Mouse (Mus musculus): Measurements from ENCODE around the gene Sh3gl2.
A peak's percentile ranks its signal among the peaks of the same experiment; 100 is the strongest.

Gene Sh3gl2

GRCm38 (mm10) chr4:85305912-85306573 lies 101.1 kb downstream of the Sh3gl2 start:
- no peak for DNase-seq

DNA sequence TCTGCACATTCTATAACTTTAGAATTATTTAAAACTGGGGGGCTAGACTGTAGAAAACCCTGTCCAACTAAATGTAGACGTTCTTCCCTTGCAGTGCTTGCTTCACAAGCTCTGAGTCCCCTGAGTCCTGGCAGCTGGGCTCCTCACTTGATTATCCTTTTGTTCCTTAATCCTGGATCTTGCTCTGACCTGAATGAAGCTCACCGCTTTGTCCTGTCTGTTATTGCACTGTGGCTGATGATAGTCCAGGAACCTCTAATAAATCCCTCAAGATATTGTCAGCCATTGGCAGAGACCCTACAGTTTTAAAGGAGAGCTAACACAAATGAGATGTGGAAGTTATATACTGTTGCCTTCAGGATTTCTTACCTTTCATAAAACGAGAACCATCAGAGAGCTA lies 114.2 kb downstream of the Sh3gl2 start:
- peak; percentile 75 for DNase-seq

DNA sequence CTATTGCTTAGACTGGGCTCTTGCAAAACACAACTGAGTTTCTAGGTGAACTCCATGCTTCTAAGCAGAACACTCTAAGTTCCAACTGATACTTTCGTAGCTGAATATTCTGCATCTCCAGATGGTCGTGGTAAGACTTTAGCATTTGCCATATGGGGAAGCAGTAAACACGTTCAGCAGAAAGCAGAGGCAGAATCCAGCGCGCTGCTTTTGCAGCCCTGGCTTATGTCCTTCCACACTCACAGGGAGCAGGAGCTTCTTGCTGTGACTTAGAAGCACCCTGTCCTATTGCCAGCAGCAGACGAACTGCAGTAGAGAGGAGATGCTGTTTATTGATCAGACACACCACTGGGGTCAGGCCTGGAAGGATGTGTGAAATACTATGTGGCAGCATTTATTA lies 120.5 kb downstream of the Sh3gl2 start:
- no peak for DNase-seq

- no peak for DNase-seq
Observed at GRCm38 (mm10) chr4:85326052-85326451, 121.1 kb downstream of the Sh3gl2 start.

DNA sequence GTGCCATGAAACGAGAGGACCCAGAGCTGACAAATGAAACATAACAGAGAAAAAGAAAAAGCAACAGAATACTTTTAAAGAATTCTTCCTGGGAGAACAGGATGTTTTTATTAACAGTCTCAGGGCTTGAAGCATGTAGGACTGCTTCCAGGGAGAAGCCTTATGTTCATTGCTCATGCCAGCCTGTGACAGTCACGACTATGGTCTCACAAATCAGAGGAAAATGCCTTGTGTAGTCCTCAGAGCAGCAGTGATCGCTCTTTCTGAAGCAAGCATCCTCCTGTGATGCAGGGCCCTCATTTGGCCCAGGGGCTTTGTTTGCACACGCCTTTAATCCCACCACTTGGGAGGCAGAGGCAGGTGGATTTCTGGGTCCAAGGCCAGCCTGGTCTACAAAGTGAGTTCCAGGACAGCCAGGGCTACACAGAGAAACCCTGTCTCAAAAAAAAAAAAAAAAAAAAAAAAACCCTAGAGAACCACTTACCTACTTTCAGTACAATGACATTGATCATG lies 129.8 kb downstream of the Sh3gl2 start:
- no peak for DNase-seq

DNA sequence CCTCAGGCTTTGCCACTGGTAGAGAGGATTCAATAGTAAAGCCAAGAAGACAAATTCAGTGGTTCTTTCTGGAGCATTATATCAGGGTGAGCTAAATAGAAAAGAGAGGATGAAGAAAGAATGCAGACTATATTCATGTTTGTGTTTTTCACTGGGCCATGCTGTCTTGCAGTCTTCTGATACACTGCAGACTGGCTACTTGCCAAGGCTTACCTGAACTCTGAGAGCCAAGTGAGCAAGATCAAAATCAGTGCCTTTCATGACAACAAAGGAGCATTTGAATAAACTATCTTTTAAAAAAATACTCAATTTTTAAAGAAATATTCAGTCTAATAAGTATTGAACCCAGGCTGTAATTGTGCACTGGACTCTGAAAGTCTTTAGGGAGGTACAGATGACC lies 131.4 kb downstream of the Sh3gl2 start:
- DNase-seq, result no peak

- no peak for DNase-seq
Observed at GRCm38 (mm10) chr4:85339126-85339525, 134.2 kb downstream of the Sh3gl2 start.

- DNase-seq, result no peak
Observed at GRCm38 (mm10) chr4:85340686-85341085, 135.8 kb downstream of the Sh3gl2 start.

DNA sequence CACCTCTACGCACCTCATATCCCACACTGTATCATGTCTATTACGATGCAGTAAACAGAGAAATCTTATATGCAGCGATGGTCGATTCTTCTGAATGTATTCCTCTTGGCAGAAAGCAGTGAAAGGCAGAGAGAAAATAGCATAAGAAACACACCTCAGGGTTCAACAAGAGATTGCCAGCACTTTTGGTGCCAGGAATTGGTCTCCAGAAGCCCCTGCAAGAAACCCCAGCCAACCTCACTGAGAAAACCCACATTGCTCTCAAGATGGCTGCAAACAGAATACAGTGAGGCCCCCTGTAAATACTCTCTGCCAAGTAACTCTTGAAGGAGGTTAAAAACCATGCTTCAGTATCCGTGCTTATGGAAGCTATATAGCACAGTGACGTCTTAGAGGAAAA lies 141.0 kb downstream of the Sh3gl2 start:
- DNase-seq, result no peak

DNA sequence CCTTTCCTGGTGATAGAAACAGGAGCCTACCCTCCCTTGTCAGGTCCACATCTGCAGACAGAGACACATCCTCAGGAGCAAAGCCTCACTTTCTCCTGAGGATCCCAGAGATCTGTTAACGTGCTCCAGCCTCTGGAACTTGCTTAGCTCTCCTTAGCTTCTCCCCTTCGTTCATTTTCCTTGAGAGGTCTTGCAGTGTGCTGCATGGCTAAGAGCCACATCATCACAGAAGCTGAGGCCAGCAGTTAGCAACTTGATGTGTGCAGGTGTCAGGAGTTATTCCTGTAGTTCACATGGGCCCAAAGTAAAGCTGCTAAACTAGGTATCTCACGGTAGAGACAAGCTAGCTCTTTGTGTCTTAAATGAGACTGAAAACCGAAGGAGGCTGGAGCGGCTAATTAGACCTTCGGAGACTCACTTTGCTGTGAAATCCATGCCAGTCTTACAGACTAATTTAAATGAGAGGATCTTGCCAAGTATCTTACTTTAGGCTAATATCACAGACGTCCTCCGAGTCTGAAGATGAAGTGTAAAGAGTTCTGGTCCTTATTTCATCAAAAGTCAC lies 143.2 kb downstream of the Sh3gl2 start:
- no peak for DNase-seq

DNA sequence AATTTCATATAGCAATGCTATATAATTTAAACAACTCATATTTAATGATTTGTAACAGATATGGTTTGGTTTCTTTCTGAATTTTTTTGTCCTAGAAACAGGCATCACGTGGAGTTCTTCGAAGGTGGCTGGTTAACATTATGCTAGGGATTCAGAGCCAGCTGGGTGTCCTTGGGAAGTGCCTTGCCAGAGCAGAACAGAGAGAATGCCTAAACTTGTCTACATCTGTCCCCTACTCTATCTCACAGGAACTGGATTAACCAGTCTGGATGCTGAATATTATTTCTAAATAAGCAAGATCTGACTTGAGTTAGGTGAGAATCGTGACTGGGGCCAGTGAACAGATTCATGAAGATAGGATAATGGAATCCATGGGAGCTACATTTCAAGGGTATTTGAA lies 157.7 kb downstream of the Sh3gl2 start:
- DNase-seq, result no peak

- no peak for DNase-seq
Observed at GRCm38 (mm10) chr4:85363205-85363604, 158.3 kb downstream of the Sh3gl2 start.

- DNase-seq, result no peak
Observed at GRCm38 (mm10) chr4:85371036-85371435, 166.1 kb downstream of the Sh3gl2 start.

DNA sequence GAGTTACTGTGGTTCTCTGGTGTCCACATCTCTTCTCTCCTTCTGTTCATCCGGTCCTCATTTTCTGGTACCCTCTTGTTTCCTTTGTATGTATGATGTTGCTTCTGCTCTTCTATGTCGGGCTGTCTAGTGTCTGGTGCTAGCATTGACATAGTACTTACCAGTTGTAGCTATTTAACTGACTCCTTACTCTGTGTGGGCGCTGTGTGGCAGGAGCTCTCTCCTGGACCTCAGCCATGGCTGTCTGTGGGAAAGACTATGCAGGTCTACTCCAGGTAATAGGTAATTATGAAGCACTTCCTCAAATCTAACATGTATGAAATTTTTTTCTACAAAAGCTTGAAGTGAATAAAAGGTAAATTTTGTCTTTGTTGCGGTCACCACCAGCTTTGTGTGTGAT lies 169.9 kb downstream of the Sh3gl2 start:
- no peak for DNase-seq

- DNase-seq, result no peak
Observed at GRCm38 (mm10) chr4:85376187-85376586, 171.3 kb downstream of the Sh3gl2 start.

DNA sequence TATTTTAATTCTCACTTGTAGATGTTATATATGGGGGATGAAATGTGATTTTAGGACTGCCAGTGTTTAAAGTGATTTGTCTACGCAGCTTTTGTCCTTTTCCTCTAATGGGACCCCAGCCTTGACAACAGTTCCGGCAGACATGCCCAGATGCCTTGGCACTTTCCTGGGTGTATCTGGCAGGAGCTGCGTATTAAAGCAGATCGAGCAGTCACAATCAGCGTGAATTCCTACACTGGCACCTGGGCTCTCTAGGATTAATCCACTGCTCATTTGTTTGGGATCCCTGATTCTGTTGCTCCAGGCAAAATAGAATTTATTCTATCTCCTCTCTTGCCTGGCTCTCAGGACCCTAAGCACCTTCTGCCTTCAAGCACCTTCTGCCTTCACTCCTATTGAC lies 171.7 kb downstream of the Sh3gl2 start:
- no peak for DNase-seq

- no peak for DNase-seq
Observed at GRCm38 (mm10) chr4:85385241-85385640, 180.3 kb downstream of the Sh3gl2 start.

- no peak for DNase-seq
Observed at GRCm38 (mm10) chr4:85387676-85388075, 182.8 kb downstream of the Sh3gl2 start.

DNA sequence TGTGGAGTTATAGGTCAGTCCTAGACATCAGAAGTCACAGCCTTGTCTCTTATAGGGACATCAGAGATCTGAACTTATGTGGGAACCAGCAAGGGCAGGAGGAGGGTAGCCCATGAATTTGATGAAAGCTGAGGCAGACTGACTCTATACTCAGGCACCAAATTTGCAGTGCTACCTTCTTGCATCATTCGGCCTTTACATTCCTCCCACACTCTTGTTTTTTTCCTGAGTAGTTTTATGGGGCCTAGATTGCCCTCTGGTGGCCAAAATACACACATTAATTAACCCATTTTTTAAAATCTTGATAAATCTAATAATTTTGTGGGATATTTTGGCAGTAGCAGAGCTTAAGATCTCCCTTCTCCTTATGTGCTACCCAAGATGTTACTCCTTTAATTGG lies 186.9 kb downstream of the Sh3gl2 start:
- DNase-seq, result peak; percentile 39

GRCm38 (mm10) chr4:85398765-85399164 lies 193.8 kb downstream of the Sh3gl2 start:
- DNase-seq, result peak; percentile 30

- DNase-seq, result peak; percentile 78
Observed at GRCm38 (mm10) chr4:85402823-85403222, 197.9 kb downstream of the Sh3gl2 start.

GRCm38 (mm10) chr4:85404424-85405194 lies 199.7 kb downstream of the Sh3gl2 start:
- peak; percentile 82 for DNase-seq

DNA sequence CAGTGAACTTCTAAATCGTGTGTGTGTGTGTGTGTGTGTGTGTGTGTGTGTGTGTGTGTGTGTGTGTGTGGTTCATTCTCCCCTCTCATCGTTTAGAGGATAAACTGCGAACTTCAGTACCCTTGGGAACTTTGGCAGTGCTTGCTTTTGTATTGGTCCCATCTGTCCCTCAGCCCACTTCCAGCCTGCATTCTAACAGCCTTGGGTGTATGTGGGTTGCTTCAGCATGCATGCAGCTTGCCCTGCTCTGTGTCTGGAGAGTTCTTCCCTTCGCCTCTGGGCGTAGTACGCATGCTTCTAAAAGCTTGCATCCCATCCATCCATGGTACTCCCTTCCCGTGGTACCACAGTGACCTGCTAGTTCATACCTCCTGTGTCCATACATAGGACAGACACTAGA lies 200.3 kb downstream of the Sh3gl2 start:
- DNase-seq, result no peak

- DNase-seq, result no peak
Observed at GRCm38 (mm10) chr4:85416466-85416865, 211.5 kb downstream of the Sh3gl2 start.
